Mouse (Mus musculus): ENCODE data around the gene Dcakd. TPM values are rescaled to one million over a fixed set of nuclear protein-coding genes. Genes with fewer than 3 reads are reported as not detected.
A peak's percentile ranks its signal among the peaks of the same experiment; 100 is the strongest.

Gene Dcakd
- polyA plus RNA-seq, 1 experiment from 2014 or later, result 261 TPM

DNA sequence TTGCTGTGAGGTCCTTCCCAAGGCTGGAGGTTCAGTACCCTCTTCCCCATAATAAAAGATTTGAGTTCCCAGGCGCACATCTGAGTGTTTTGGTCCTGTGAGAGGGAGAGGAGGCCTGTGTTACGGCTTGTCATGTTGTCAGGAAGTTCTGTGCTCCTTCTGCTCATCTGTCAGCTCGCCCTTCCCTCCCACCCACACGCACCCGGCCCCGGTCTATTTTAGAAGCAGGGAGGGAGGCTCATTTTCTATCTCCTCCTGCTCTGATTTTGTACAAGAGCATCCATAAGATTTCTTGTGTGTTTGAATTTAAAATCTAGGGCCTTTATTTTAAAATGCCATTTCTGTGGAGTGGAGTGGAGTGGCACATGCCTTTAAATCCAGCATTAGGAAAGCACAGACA is 9.9 kb upstream of the Dcakd start:
- H3K36me3 ChIP-seq (replicated peaks), result peaks cover 72% of the 10 kb centered on the region
- DNase-seq (ENCODE audit: extremely low spot score, low spot score), result no peak
- no peak overlapping the region for H3K27ac ChIP-seq
- 93% methylated on average over 6 of the region's 6 CpGs for WGBS
- no peaks in the 10 kb centered on the region for H3K9me3 ChIP-seq
- no peaks in the 10 kb centered on the region for H3K27me3 ChIP-seq (ENCODE audit: poor library complexity, severe bottlenecking)
- no peaks in the 10 kb centered on the region for H3K4me1 ChIP-seq
- H3K4me3 ChIP-seq, result no peak overlapping the region

DNA sequence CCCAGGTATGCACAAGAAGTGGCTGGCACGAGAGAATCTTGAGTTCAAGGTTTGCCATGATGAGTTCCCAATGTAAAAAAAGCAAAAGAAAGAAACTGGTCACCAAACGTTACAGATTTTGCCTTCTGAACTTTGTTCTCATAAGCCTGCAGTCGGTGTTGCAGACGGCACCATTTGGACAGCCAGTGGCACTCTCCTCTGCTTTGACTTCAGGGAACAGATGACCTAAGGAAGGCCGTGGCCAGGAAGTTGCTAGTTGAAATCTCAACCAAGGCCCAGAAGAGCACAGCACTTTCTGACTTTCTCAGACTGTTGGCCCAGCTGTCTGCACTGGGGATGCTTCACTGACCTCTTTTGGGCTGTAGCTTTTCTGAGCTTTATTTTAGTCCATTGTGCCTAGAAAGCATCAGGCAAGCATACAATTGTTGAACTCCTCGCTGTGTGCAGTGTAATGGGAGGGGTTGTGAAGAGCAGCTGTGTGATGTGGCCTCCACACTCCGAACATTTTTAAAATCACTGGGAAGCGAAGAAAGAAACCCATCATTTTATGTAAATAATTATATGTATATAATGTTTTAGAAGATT is 8.8 kb upstream of the Dcakd start:
- Histone ChIP-seq H3K4me1 (no peaks in the 10 kb centered on the region), H3K4me3 (no peak overlapping the region), H3K9me3 (no peaks in the 10 kb centered on the region), H3K27ac (no peak overlapping the region), H3K27me3 (ENCODE audit: poor library complexity, severe bottlenecking) (no peaks in the 10 kb centered on the region), H3K36me3 (replicated peaks) (peaks cover 71% of the 10 kb centered on the region)
- DNase-seq (ENCODE audit: extremely low spot score, low spot score), result no peak
- 91% methylated on average over 8 of the region's 8 CpGs for WGBS

DNA sequence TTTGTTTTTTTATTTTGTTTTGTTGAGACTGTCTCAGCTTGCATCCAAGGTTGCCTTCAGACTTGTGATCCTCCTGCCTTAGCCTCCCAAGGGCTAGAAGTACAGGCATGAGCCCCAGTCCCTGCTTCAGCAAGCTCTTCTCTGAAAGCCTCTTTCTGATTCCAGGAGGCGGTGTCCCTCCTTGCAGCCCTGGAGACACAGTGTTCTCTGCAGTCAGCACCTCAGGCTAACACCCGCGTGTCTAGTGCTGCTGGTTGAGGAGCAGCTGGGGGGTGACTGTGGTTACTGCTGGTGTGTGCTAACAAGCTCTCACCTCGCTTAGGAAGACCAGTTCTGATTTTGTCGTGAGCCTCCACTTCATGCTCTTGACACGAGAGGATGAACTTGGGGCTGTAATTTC is 6.9 kb upstream of the Dcakd start:
- 91% methylated on average over 6 of the region's 6 CpGs for WGBS
- no peak for DNase-seq (ENCODE audit: extremely low spot score, low spot score)
- no peaks in the 10 kb centered on the region for H3K9me3 ChIP-seq
- peaks cover 2% of the 10 kb centered on the region for H3K4me1 ChIP-seq
- no peaks in the 10 kb centered on the region for H3K27me3 ChIP-seq (ENCODE audit: poor library complexity, severe bottlenecking)
- H3K36me3 ChIP-seq (replicated peaks), result peaks cover 73% of the 10 kb centered on the region
- no peak overlapping the region for H3K4me3 ChIP-seq
- no peak overlapping the region for H3K27ac ChIP-seq

DNA sequence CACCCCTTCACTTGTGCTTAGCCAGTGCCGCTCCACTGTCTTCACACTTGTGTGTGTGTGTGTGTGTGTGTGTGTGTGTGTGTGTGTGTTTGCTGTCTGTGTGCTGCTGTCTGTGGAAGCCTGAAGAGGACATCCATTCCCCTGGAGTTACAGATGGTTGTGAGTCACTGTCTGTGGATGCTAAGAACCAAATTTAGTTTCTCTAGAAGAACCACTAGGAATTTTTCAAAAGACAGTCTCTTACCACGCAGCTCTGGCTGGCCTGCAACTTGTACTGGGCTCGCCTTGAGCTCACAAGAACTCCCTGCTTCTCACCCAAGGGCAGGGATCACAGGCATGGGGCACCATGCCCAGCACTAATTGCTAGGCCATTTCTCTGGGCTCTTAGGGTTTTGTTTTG is 4.9 kb upstream of the Dcakd start:
- 92% methylated on average over 3 of the region's 3 CpGs for WGBS
- no peak for DNase-seq (ENCODE audit: extremely low spot score, low spot score)
- Histone ChIP-seq H3K27me3 (ENCODE audit: poor library complexity, severe bottlenecking) (no peaks in the 10 kb centered on the region), H3K4me1 (peaks cover 14% of the 10 kb centered on the region), H3K36me3 (replicated peaks) (peaks cover 60% of the 10 kb centered on the region), H3K9me3 (no peaks in the 10 kb centered on the region), H3K27ac (no peak overlapping the region), H3K4me3 (no peak overlapping the region)

DNA sequence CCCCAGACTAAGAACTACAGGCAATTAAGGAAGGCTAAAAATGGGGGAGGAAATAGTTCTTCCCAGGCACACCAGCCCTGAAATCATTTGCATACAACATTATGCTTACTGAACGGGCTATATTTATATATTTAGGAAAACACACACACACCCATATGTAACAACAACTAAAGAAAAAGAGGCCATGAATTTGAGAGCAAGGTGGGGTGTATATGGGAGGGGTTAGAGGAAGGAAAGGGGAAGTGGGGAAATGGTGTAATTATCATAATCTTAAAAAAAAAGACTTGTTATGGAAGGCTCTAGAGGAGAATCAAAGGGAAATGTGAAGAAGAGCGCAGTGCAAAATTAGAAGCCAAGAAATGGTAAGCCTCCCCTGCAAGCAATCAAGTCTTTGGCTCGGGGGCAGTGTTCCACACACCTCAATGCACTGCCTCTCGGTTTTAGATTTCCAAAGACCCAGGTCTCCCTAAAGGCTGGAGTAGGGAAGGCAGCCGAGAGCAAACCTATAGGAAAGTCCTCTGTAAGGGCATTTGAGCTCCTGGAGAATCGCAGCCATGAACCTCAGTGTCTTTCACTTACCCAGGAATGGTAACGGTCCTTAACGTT is 460 bp downstream of the Dcakd start:
- Histone ChIP-seq H3K4me1 (peaks cover 24% of the 10 kb centered on the region), H3K9me3 (no peaks in the 10 kb centered on the region), H3K4me3 (peak overlapping the region; percentile 70), H3K36me3 (replicated peaks) (peaks cover 38% of the 10 kb centered on the region), H3K27me3 (ENCODE audit: poor library complexity, severe bottlenecking) (no peaks in the 10 kb centered on the region), H3K27ac (peak overlapping the region; percentile 90)
- no peak for DNase-seq (ENCODE audit: extremely low spot score, low spot score)
- WGBS, result 19% methylated on average over 8 of the region's 8 CpGs

DNA sequence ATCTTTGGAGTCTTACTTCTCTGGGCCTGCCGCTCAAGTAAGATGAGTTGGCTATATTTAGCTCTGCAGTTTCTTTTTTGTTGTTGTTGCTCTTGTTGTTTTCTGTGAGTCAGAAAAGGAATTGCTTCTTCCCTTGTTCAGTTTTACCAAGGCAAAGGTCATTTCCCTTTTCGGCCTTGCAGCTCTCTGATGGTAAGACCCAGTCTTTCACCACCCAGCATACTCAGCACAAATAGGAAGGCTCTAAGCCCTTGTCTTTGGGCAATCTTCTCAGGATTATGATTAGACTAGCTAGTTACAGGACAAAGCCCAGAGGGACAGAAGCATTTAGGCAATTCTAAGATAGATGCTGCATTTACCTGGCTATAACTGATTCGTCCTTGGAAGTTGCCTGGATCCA is 1.2 kb downstream of the Dcakd start:
- Histone ChIP-seq H3K27me3 (ENCODE audit: poor library complexity, severe bottlenecking) (no peaks in the 10 kb centered on the region), H3K4me3 (peak overlapping the region; percentile 70), H3K9me3 (no peaks in the 10 kb centered on the region), H3K36me3 (replicated peaks) (peaks cover 36% of the 10 kb centered on the region), H3K27ac (no peak overlapping the region; the same call in 1 of the 2 replicates), H3K4me1 (peaks cover 24% of the 10 kb centered on the region)
- WGBS, result 87% methylated on average over 3 of the region's 3 CpGs
- DNase-seq (ENCODE audit: extremely low spot score, low spot score), result no peak

DNA sequence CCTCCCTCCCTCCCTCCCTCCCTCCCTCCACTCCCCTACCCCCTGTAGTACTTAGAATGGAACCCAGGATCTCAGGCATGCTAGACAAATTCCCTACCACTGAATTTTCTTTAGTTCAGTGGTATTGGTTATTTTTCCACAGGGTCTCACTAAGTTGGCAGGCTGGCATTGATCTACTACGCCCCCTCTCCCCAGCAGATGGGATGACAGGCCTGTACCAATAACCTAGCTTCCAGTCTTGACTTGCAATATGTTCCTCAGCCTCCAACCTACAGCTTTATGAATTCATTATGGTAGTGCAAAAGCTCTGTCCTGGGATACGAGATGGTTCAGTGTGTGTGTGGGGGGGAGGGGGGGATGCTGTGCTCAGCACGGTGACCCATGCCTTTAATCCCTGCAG is 4.2 kb downstream of the Dcakd start:
- Histone ChIP-seq H3K27me3 (ENCODE audit: poor library complexity, severe bottlenecking) (no peaks in the 10 kb centered on the region), H3K4me3 (no peak overlapping the region), H3K36me3 (replicated peaks) (peaks cover 33% of the 10 kb centered on the region), H3K9me3 (no peaks in the 10 kb centered on the region), H3K27ac (no peak overlapping the region), H3K4me1 (peaks cover 11% of the 10 kb centered on the region)
- 88% methylated on average over 3 of the region's 3 CpGs for WGBS
- no peak for DNase-seq (ENCODE audit: extremely low spot score, low spot score)

DNA sequence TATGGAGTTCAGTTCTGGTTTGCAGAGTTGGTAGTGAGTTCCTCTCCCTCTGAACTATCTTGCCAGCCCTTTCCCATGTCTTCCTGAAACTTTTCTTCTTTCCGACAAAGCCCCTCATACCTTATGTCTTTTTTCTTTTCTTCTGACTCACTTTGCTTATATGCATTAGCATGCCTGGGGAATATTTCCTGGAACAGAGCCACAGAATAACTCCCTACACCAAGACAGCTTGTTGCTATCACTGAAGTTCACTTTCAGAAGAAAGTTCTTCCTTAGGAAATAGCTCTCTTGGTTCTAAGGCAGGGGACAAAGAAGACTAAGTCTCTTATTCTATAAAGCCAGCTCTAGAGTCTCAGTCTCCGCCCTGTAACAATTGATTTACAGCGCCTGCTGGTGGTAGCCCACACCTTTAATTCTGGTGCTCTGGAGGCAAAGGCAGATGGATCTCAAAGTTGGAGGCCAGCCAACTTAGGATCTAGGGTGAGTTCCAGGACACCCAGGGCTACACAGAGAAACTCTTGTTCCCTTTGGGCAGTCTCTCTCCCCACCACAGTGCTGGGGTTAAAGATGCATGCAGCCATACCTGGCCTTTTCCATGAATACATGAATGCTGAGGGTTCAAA is 7.3 kb downstream of the Dcakd start:
- Histone ChIP-seq H3K4me1 (peaks cover 5% of the 10 kb centered on the region), H3K36me3 (replicated peaks) (peaks cover 30% of the 10 kb centered on the region), H3K9me3 (no peaks in the 10 kb centered on the region), H3K27me3 (ENCODE audit: poor library complexity, severe bottlenecking) (no peaks in the 10 kb centered on the region), H3K27ac (no peak overlapping the region), H3K4me3 (no peak overlapping the region)
- WGBS, result 73% methylated on average over 3 of the region's 3 CpGs
- DNase-seq (ENCODE audit: extremely low spot score, low spot score), result no peak

DNA sequence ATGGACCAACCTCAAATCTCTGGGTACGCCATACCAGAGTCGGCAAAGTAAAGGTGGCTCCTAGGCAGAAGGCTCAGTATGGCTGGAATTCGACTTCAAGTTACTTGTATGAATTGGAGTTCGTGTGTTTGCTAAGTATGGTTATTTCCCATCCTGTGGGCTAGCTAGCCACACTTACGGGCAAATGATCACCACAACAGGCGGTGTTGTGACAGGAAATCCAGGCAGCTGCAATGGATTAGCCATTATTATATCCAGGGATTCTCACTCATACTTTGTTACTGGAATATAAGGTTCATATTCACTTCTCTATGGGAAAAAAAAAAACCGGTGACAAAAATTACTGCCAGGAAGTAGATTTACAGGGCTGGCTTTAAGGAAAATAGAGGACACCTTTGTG is 8.8 kb downstream of the Dcakd start:
- H3K4me1 ChIP-seq, result peaks cover 18% of the 10 kb centered on the region
- WGBS, result 87% methylated on average over 7 of the region's 7 CpGs
- no peaks in the 10 kb centered on the region for H3K27me3 ChIP-seq (ENCODE audit: poor library complexity, severe bottlenecking)
- peaks cover 30% of the 10 kb centered on the region for H3K36me3 ChIP-seq (replicated peaks)
- H3K4me3 ChIP-seq, result no peak overlapping the region
- no peak for DNase-seq (ENCODE audit: extremely low spot score, low spot score)
- H3K9me3 ChIP-seq, result no peaks in the 10 kb centered on the region
- H3K27ac ChIP-seq, result no peak overlapping the region

DNA sequence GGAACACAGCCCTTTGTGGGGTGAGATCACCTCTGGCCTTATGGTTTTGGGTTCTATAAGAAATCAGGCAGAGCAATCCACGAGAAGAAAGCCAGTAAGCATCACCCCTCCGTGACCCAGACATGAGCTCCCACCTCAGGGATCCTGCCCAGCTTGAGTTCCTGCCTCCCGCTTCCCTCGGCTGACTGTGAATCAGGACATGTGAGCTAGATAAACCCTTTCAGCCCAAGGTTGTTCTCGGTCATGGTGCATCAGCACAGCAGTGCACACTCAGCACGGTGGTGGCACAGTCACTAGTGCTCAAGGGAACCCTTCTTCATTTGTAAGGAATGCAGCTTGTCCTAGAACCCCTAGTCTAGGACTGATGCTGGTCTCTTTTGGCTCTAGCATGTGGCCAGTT is 9.3 kb downstream of the Dcakd start:
- peaks cover 27% of the 10 kb centered on the region for H3K36me3 ChIP-seq (replicated peaks)
- H3K9me3 ChIP-seq, result no peaks in the 10 kb centered on the region
- H3K27me3 ChIP-seq (ENCODE audit: poor library complexity, severe bottlenecking), result no peaks in the 10 kb centered on the region
- no peak overlapping the region for H3K4me3 ChIP-seq
- no peak overlapping the region for H3K27ac ChIP-seq
- DNase-seq (ENCODE audit: extremely low spot score, low spot score), result no peak
- H3K4me1 ChIP-seq, result peaks cover 18% of the 10 kb centered on the region
- 75% methylated on average over 6 of the region's 6 CpGs for WGBS

DNA sequence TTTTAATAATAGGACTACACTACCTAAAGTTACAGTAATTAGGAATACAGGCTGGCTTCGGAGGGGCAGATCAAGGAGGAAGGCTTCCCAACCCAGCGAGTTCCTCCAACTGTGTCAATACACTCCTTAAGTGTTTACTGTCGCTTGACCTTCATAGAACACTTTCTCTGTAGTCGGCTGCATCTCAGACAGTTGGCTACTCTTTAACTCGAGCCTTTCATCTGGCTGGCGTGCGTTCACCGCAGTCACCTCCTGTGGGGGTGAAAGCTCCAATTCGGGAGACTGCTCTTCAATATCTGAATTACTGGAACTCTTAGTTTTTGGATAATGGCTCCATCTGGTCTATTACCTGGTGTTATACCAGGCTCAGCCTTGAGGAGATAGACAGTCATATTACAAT is 10.5 kb downstream of the Dcakd start:
- 77% methylated on average over 9 of the region's 9 CpGs for WGBS
- peaks cover 18% of the 10 kb centered on the region for H3K4me1 ChIP-seq
- DNase-seq (ENCODE audit: extremely low spot score, low spot score), result no peak

DNA sequence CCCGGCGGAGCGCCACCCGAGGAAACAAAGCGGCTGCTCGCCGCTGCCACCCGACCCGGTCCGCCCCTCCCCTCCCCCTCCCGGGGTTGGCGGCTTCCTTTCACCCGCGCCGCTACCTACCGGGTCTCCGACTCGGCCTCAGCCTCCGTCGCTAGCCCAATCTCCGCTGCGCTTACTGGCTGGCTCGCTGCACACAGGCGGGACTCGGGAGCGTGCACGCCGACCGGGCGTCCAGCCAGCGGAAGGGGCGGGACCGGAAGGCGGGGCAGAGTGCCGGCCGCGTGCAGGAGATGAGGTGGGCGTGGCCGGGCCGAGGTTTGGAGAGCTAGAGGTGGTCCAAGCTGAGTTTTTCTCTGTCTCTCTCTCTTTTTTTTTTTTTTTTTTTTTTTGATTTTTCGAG is 11.2 kb downstream of the Dcakd start:
- peak overlapping the region; percentile 92 for H3K27ac ChIP-seq
- no peaks in the 10 kb centered on the region for H3K27me3 ChIP-seq (ENCODE audit: poor library complexity, severe bottlenecking)
- under 1% methylated on average over 39 of the region's 41 CpGs for WGBS
- H3K4me3 ChIP-seq, result peak overlapping the region; percentile 61
- peaks cover 18% of the 10 kb centered on the region for H3K4me1 ChIP-seq
- H3K9me3 ChIP-seq, result no peaks in the 10 kb centered on the region
- peaks cover 42% of the 10 kb centered on the region for H3K36me3 ChIP-seq (replicated peaks)
- DNase-seq (ENCODE audit: extremely low spot score, low spot score), result peak; percentile 97

More for the DNA sequence above, 10.5 kb downstream of the Dcakd start:
- Histone ChIP-seq H3K4me3 (no peak overlapping the region), H3K36me3 (replicated peaks) (peaks cover 38% of the 10 kb centered on the region), H3K9me3 (no peaks in the 10 kb centered on the region), H3K27me3 (ENCODE audit: poor library complexity, severe bottlenecking) (no peaks in the 10 kb centered on the region), H3K27ac (no peak overlapping the region)
